Mouse (Mus musculus) testis, adult 2 months (tissue): ENCODE results near the gene Stard3.

Source experiments
- CTCF ChIP-seq: fragments of 200-500 bp; IDR thresholded peaks from 2 replicates; pipeline ENCODE4 v1.5.1; 2012; ENCODE audit warnings: low read depth, mild to moderate bottlenecking, inconsistent platforms, low read length, moderate library complexity; ENCODE audit not compliant: control insufficient read depth, insufficient read depth, insufficient replicate concordance
- POLR2A ChIP-seq: fragments of 200-500 bp; IDR thresholded peaks from 2 replicates; pipeline ENCODE4 v1.6.1; 2012; ENCODE audit warnings: low read depth, mild to moderate bottlenecking, inconsistent platforms, low read length, moderate library complexity; ENCODE audit not compliant: control insufficient read depth

DNA sequence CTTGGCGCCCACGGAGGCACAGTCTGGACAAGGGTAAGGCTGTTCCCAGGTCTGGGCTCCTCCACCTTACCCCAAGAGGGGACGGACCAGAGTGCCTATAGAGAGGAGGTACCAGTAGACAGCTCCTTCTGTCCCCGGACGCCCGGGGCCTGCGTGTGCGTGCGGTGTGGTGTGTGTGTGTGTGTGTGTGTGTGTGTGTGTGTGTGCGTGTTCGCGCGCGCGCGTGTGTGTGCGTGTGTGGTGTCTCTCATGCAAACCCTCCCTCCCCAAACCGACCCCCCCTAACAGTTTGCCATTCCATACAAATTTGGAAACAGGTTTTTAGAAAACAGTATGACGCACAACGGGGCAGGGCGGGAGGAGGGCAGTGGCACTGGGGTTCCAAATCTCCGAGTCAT is 32.3 kb upstream of the Stard3 start:
- no peak for TF ChIP-seq POLR2A
- no peak for TF ChIP-seq CTCF
